21 mouse cellular contexts compared by ENCODE assay signal in genomic region chr10:44039185-44039584, GRCm38 (mm10).
DNase-seq lines count a peak whose midpoint lies in the region; TF ChIP-seq lines count a peak whose summit lies in the region.
"Had no signal": no experiment of that assay in that cellular context is flagged by ENCODE, and none has a peak within 500 bp of the region (broad histone marks: within the 10 kb centered on the region; RNA-seq: fewer than 3 reads in every experiment).

No protein-coding gene starts in this region.

- no peak overlapping the region for H3K4me3 ChIP-seq in myocyte
- H3K4me3 ChIP-seq: forebrain, embryonic 12.5 days; heart, adult 2 months; heart, embryonic 10.5 days; heart, embryonic 13.5 days; hindbrain, embryonic 12.5 days; hindbrain, embryonic 15.5 days had no signal

- H3K36me3 ChIP-seq in myocyte (ENCODE audit: control insufficient read depth, insufficient read depth): no peaks in the 10 kb centered on the region
- H3K36me3 ChIP-seq: forebrain, embryonic 12.5 days; G1E; heart, embryonic 10.5 days; heart, embryonic 13.5 days; hindbrain, embryonic 12.5 days; hindbrain, embryonic 15.5 days had no signal

- no peak overlapping the region for H3ac ChIP-seq in myocyte (ENCODE audit: control insufficient read depth, insufficient read length)

- no peaks in the 10 kb centered on the region for H3K79me2 ChIP-seq in myocyte (ENCODE audit: control insufficient read depth, insufficient read depth)

- TF ChIP-seq POLR2A in myocyte (IDR thresholded peaks at IDR 0.05; ENCODE audit: insufficient read length, low read depth): no peak

- peak overlapping the region; percentile 3 for H3K4me2 ChIP-seq in myocyte (ENCODE audit: low read depth)
- H3K4me2 ChIP-seq: forebrain, embryonic 12.5 days; heart, embryonic 13.5 days; hindbrain, embryonic 12.5 days; hindbrain, embryonic 15.5 days had no signal

- no peaks in the 10 kb centered on the region for H3K27me3 ChIP-seq in myocyte (ENCODE audit: control insufficient read depth, insufficient read depth, insufficient read length)
- H3K27me3 ChIP-seq: CH12.LX; forebrain, embryonic 12.5 days; heart, embryonic 13.5 days; hindbrain, embryonic 12.5 days; hindbrain, embryonic 15.5 days had no signal

- DNase-seq in 3T3-L1 (ENCODE audit: low read depth, low spot score) (peak; percentile 42), 416B (ENCODE audit: low read depth) (peak; percentile 2)
- peak; percentile 90 for DNase-seq in fat pad, adult 2 months (ENCODE audit: extremely low read depth, low read depth, low spot score)
- no peak for DNase-seq in cerebellum, adult 9-11 months
- DNase-seq in cerebellum, adult 18-20 months: no peak
- DNase-seq: adrenal gland, adult 8-10 months; B cell, adult 2 months; cerebellum, adult 11 months; cerebellum, adult 8-10 months; cerebellum, postnatal 14 days; gastrocnemius, postnatal 14 days; heart, adult 2 months; kidney, adult 2 months had no signal

TF ChIP-seq in myocyte, 11 proteins besides CTCF, POLR2A, EP300 and RAD21:
- no peak for TF ChIP-seq MYOD1 (IDR thresholded peaks at IDR 0.05; ENCODE audit: control insufficient read depth in 1 of 3, insufficient read length in 2 of 3, low read depth in 2 of 3)
- TF ChIP-seq SRF (IDR thresholded peaks at IDR 0.05; ENCODE audit: control insufficient read depth, insufficient read length, low read depth): no peak
- TF ChIP-seq REST (IDR thresholded peaks at IDR 0.05; ENCODE audit: insufficient read depth, insufficient read length): no peak
- TF ChIP-seq CEBPB (IDR thresholded peaks at IDR 0.05; ENCODE audit: insufficient read depth, poor library complexity, severe bottlenecking): no peak

Comparison
In these comparisons a context has a peak if more than half of its experiments do, and no peak if none do; other contexts are left out.
1. DNase-seq: peak in 3T3-L1 (single experiment), 416B (single experiment) and fat pad, adult 2 months (single experiment); none in cerebellum, adult 9-11 months (single experiment) and cerebellum, adult 18-20 months (0 of 2).